Mouse (Mus musculus) stomach, postnatal 0 days (tissue): ENCODE results near the gene Ldlrap1.

ENCODE experiments used
- CTCF ChIP-seq: IDR thresholded peaks from 2 replicates; pipeline ENCODE4 v1.5.1; 2016; ENCODE audit warnings: antibody characterized with exemption, low read depth, mild to moderate bottlenecking, moderate library complexity
- EP300 ChIP-seq: optimal IDR thresholded peaks from 2 replicates; pipeline ENCODE3; 2016; ENCODE audit warnings: antibody characterized with exemption

DNA sequence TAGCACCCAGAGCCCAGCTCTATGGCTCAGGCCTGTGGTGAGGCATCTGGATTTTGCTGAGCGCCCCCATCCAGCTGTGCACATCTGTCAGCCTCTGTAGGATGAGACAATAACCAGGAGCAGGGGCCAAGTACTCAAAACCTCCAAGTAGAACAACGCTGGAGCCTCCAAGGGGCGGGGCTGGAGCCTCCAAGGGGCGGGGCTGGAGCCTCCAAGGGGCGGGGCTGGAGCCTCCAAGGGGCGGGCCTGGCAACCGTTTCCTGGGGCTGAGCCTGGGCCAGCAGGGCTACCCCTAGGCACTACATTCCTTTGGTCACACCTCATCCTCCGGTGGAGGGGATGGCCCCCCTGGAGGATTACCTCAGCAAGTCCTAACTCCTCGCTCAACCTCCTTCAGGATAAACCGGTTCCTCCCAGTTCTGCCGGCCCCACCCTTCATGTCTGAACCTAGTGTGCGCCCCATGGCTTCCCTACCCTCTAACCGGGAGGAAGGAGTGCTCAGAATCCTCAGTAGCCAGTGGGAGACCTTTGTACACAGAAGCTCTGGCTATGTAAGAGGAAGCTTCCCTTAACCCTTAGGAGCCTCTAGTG lies 33.7 kb downstream of the Ldlrap1 start:
- TF ChIP-seq CTCF (no peak), EP300 (peak; percentile 89)
